Mouse (Mus musculus) heart, embryonic 10.5 days (tissue): ENCODE data around the gene Fgf22. TPM values are rescaled to one million over a fixed set of nuclear protein-coding genes. Genes with fewer than 3 reads are reported as not detected.
"Not testable (repeated sequence)": the region's sequence is repeated elsewhere in the genome, so short reads cannot be mapped to it uniquely, and the experiment has no call there.

Source experiments
- DNase-seq: peaks from one replicate; pipeline ENCODE4 v3.0.0-alpha.2; 2017; ENCODE audit warnings: low spot score
- H3K27ac ChIP-seq: fragments of 300-500 bp; sonication (generic); 2 replicates; pipeline ENCODE4 v1.5.1; 2016; ENCODE audit warnings: mild to moderate bottlenecking
- H3K27me3 ChIP-seq: fragments of 300-500 bp; sonication (generic); 2 replicates; pipeline ENCODE4 v1.6.1; 2016; ENCODE audit warnings: mild to moderate bottlenecking; ENCODE audit not compliant: poor library complexity, insufficient read depth, severe bottlenecking
- H3K36me3 ChIP-seq: fragments of 300-500 bp; sonication (generic); 2 replicates; pipeline ENCODE4 v1.6.1; 2016; ENCODE audit warnings: mild to moderate bottlenecking, moderate library complexity
- H3K4me1 ChIP-seq: fragments of 300-500 bp; sonication (generic); 2 replicates; pipeline ENCODE4 v1.6.1; 2016; ENCODE audit warnings: mild to moderate bottlenecking
- H3K4me3 ChIP-seq: fragments of 300-500 bp; sonication (generic); 2 replicates; pipeline ENCODE4 v1.5.1; 2016; ENCODE audit warnings: mild to moderate bottlenecking, moderate library complexity
- H3K9me3 ChIP-seq: fragments of 300-500 bp; sonication (generic); 2 replicates; pipeline ENCODE4 v1.6.1; 2016; ENCODE audit warnings: mild to moderate bottlenecking, moderate library complexity
- WGBS: fragments of 180-500 bp; shearing (Covaris S2); methylation state at CpG from one replicate; pipeline ENCODE4 v1.1.7; 2016; 5-methylcytosine and 5-hydroxymethylcytosine counted together
- polyA plus RNA-seq: library from polyadenylated mRNA; unstranded; fragments of >200 nt; fragmentation: Nextera tagmentation; extraction: Ambion mirVana; gene quantifications from 2 replicates; pipeline ENCODE4 v1.2.1, GENCODE M21; 2016

The Fgf22 gene
- polyA plus RNA-seq, 1 experiment from 2014 or later = 0.16 TPM

- WGBS = 88% methylated on average over 10 of the region's 10 CpGs
- Histone ChIP-seq H3K27ac (no peak overlapping the region), H3K4me1 (peaks cover 11% of the 10 kb centered on the region), H3K36me3 (peaks cover 96% of the 10 kb centered on the region), H3K9me3 (peaks cover 61% of the 10 kb centered on the region), H3K4me3 (no peak overlapping the region), H3K27me3 (peaks cover 44% of the 10 kb centered on the region)
- DNase-seq = no peak
Observed at GRCm38 (mm10) chr10:79738259-79738658, 16.6 kb upstream of the Fgf22 start.

- peaks cover 11% of the 10 kb centered on the region for H3K4me1 ChIP-seq
- peaks cover 61% of the 10 kb centered on the region for H3K9me3 ChIP-seq
- no peak for DNase-seq
- WGBS = 96% methylated on average over 28 of the region's 28 CpGs
- H3K27me3 ChIP-seq = peaks cover 38% of the 10 kb centered on the region
- no peak overlapping the region for H3K27ac ChIP-seq
- H3K4me3 ChIP-seq = 0 out of 2 replicates have a peak overlapping the region, but pooled peaks have one; percentile 12
- H3K36me3 ChIP-seq = peaks cover 98% of the 10 kb centered on the region
Observed at GRCm38 (mm10) chr10:79739234-79739633, 15.6 kb upstream of the Fgf22 start.

DNA sequence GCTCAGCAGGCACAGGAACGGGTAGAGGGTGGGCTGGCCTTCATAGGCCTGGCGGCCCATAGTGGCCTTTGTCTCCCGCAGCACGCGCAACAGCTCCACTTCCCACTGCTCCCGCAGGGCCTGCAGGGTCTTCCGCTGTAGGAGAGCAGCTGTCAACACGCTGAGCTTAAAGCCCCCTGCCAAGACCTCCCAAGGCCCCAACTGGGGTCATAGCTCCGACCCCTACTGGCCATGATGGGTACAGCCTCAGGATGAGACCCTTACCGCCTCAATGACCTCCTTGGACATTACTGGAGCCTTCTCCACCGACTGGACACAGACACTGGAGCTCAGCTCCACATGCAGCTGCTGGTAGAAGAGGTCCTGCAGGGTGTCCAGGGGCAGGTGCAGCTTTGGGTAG lies 14.0 kb upstream of the Fgf22 start:
- peaks cover 22% of the 10 kb centered on the region for H3K27me3 ChIP-seq
- peaks cover 53% of the 10 kb centered on the region for H3K9me3 ChIP-seq
- no peak for DNase-seq
- H3K36me3 ChIP-seq = peaks cover 91% of the 10 kb centered on the region
- H3K27ac ChIP-seq = no peak overlapping the region
- 77% methylated on average over 11 of the region's 11 CpGs for WGBS
- peaks cover 9% of the 10 kb centered on the region for H3K4me1 ChIP-seq
- 0 out of 2 replicates have a peak overlapping the region, but pooled peaks have one; percentile 8 for H3K4me3 ChIP-seq

DNA sequence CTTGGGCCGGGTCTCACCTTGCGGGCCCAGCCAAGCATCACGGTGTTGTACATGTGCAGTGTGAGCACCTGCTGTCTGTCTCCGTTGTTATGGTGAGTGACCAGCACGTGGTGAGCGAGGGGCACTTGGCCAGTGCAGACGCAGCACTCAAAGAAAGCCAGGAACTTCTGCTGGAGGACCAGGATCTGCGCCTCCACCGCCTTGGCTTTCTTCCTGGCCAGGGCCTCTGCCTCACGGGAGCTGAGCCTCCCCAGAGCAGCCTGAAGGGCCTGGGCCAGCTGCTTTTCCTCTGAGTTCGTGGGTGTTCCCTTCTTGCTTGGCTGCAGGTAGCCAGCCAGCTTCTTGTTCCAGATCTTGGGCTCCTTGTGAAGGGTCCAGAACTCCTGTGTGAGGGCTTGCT lies 11.7 kb upstream of the Fgf22 start:
- 91% methylated on average over 11 of the region's 11 CpGs for WGBS
- Histone ChIP-seq H3K36me3 (peaks cover 68% of the 10 kb centered on the region), H3K4me3 (no peak overlapping the region), H3K4me1 (peaks cover 8% of the 10 kb centered on the region; the same call in 1 of the 2 replicates), H3K9me3 (peaks cover 32% of the 10 kb centered on the region), H3K27me3 (no peaks in the 10 kb centered on the region), H3K27ac (no peak overlapping the region)
- DNase-seq = no peak

- H3K27me3 ChIP-seq = no peaks in the 10 kb centered on the region
- 90% methylated on average over 15 of the region's 15 CpGs for WGBS
- H3K27ac ChIP-seq = no peak overlapping the region
- DNase-seq = no peak
- H3K4me1 ChIP-seq = peaks cover 8% of the 10 kb centered on the region; the same call in 1 of the 2 replicates
- no peak overlapping the region for H3K4me3 ChIP-seq
- H3K9me3 ChIP-seq = peaks cover 26% of the 10 kb centered on the region
- H3K36me3 ChIP-seq = peaks cover 61% of the 10 kb centered on the region
Observed at GRCm38 (mm10) chr10:79743650-79744365, 11.1 kb upstream of the Fgf22 start.

GRCm38 (mm10) chr10:79745411-79745810 lies 9.5 kb upstream of the Fgf22 start:
- peaks cover 8% of the 10 kb centered on the region; the same call in 1 of the 2 replicates for H3K4me1 ChIP-seq
- peaks cover 45% of the 10 kb centered on the region for H3K36me3 ChIP-seq
- H3K27ac ChIP-seq = no peak overlapping the region
- H3K4me3 ChIP-seq = peak overlapping the region; percentile 73
- WGBS = 90% methylated on average over 3 of the region's 3 CpGs
- H3K9me3 ChIP-seq = peaks cover 10% of the 10 kb centered on the region
- H3K27me3 ChIP-seq = no peaks in the 10 kb centered on the region
- no peak for DNase-seq

DNA sequence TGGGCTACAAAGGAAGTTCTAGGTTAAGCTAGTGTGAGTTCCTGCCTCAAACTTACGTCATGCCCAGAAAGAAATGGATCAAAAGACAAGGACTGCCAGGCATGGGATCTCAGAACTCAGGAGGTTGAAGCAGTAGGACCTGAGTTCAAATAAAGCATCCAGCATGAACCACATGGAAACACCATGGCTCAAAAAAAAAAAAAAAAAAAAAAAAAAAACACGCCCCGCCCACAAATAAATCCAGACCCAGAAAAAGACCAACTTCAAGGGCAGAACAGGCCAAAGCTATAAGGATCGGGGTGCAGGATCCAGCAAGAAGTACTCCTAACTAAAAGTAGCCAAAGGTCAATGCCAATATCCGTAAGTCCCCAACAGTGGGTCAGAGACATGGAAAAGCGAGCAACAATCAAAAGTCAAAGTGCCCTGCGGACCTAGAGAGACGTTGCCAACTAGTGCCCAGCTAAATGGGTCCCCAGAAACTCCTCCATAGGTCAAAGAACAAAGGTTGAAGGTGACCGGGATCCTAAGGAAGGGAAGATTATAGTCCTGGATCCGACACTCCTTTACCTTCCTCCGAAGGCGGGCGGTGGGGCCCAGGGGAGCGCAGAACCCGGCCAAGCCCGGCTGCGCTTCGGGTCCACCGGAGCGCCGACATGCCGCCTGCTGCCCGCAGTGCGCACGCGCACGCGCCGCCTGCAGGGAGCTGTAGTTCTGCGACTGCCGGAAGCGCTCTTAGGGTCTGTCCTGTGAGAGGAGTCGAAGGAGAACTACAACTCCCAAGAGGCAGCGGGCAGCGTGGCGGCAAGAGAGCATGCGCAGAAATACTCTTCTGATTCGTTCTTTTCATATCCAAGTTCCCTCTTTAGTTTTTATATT lies 8.7 kb upstream of the Fgf22 start, which contains the start of gene Polrmt:
Gene Polrmt, minus strand, starts transcription at position 684 of the 876 bp plus-strand sequence.
- Histone ChIP-seq H3K9me3 (peaks cover 2% of the 10 kb centered on the region; the same call in 1 of the 2 replicates), H3K4me3 (peak within 1 kb of the TSS; percentile 73), H3K4me1 (peaks cover 8% of the 10 kb centered on the region; the same call in 1 of the 2 replicates), H3K36me3 (peaks cover 38% of the 10 kb centered on the region), H3K27me3 (no peaks in the 10 kb centered on the region), H3K27ac (peak within 1 kb of the TSS; percentile 82)
- 3% methylated on average over 38 of the region's 38 CpGs for WGBS
- peak; percentile 99 for DNase-seq

GRCm38 (mm10) chr10:79746774-79747151 lies 8.1 kb upstream of the Fgf22 start:
- WGBS = 23% methylated on average over 6 of the region's 6 CpGs
- peak overlapping the region; percentile 73 for H3K4me3 ChIP-seq
- H3K27me3 ChIP-seq = no peaks in the 10 kb centered on the region; the same call in 1 of the 2 replicates
- H3K36me3 ChIP-seq = peaks cover 32% of the 10 kb centered on the region
- peaks cover 12% of the 10 kb centered on the region; the same call in 1 of the 2 replicates for H3K4me1 ChIP-seq
- DNase-seq = no peak
- H3K27ac ChIP-seq = peak overlapping the region; percentile 56; the same call in 1 of the 2 replicates
- no peaks in the 10 kb centered on the region for H3K9me3 ChIP-seq

DNA sequence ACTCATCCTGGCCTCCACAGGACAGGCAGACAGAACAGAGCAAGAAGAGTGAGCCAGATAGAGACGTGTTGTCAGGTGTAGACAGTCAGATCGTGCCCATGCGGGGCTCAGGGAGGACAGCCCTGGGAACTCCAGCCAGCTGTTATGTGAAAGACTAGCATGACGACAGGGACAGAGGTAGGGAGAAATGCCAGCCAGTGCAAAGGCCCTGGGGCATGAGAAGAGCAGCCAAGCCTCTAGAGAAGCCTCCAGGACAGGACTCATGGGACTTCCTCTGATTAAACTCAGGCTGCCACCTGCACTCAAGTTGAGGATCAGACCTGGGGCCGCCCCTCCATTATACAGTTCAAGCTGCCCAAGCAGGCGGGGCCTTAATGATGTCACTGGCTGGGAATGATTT lies 6.4 kb upstream of the Fgf22 start:
- Histone ChIP-seq H3K4me1 (peaks cover 12% of the 10 kb centered on the region; the same call in 1 of the 2 replicates), H3K9me3 (no peaks in the 10 kb centered on the region), H3K36me3 (peaks cover 15% of the 10 kb centered on the region), H3K27me3 (no peaks in the 10 kb centered on the region; the same call in 1 of the 2 replicates), H3K4me3 (no peak overlapping the region), H3K27ac (no peak overlapping the region)
- no peak for DNase-seq
- 77% methylated on average over 6 of the region's 6 CpGs for WGBS

- Histone ChIP-seq H3K4me1 (peaks cover 16% of the 10 kb centered on the region), H3K36me3 (peaks cover 51% of the 10 kb centered on the region)
- WGBS = 78% methylated on average over 3 of the region's 3 CpGs
Observed at GRCm38 (mm10) chr10:79755854-79756253, 978 bp downstream of the Fgf22 start.

DNA sequence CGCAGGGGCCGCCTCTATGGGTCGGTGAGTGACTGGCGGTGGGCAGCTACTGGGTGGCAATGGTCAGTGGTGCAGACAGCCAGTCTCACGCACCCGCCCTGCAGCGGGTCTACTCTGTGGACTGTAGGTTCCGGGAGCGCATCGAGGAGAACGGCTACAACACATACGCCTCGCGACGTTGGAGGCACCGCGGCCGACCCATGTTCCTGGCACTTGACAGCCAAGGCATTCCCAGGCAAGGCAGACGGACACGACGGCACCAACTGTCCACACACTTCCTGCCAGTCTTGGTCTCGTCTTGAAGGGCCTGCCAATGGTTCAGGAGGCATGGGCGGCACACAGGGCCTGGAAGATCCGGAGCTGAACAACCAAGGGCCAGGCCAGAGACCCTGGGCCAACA lies 1.8 kb downstream of the Fgf22 start:
- Histone ChIP-seq H3K36me3 (peaks cover 59% of the 10 kb centered on the region), H3K27me3 (peaks cover 10% of the 10 kb centered on the region; the same call in 1 of the 2 replicates), H3K9me3 (no peaks in the 10 kb centered on the region), H3K4me1 (peaks cover 14% of the 10 kb centered on the region), H3K27ac (no peak overlapping the region), H3K4me3 (no peak overlapping the region)
- 88% methylated on average over 24 of the region's 24 CpGs for WGBS
- no peak for DNase-seq

More at GRCm38 (mm10) chr10:79755854-79756253, 978 bp downstream of the Fgf22 start:
- Histone ChIP-seq H3K27ac (no peak overlapping the region), H3K4me3 (no peak overlapping the region), H3K27me3 (peaks cover 10% of the 10 kb centered on the region; the same call in 1 of the 2 replicates), H3K9me3 (no peaks in the 10 kb centered on the region)
- DNase-seq = no peak

- 95% methylated on average over 1 of the region's 1 CpGs for WGBS
- H3K4me3 ChIP-seq, H3K27me3 ChIP-seq, H3K27ac ChIP-seq, DNase-seq, H3K9me3 ChIP-seq: not testable (repeated sequence)
- H3K4me1 ChIP-seq = peaks cover 33% of the 10 kb centered on the region
- H3K36me3 ChIP-seq = peaks cover 74% of the 10 kb centered on the region
Observed at GRCm38 (mm10) chr10:79759675-79760074, 4.8 kb downstream of the Fgf22 start.
